In the genomic region with DNA sequence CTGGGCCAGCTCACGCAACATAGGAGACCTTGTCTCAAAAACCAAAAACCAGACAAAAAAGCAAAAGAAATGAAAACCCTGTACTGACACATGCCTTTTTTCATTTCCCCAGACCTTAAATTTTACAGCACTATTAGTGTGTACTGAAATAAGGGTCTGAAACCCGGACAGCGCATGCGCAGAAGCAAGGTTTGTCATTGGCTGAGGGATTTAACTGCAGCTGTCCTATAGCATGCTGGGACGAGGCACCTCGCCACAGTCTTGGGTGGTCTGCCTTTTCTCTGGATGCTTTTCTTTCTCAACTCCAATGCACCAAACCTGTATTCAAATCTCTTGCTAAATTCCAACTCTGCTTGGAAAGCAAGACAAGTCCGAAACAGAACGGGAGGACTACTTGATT, we compare ENCODE assay signal across 26 mouse cellular contexts. TPM values are rescaled to one million over a fixed set of nuclear protein-coding genes. Genes with fewer than 3 reads are reported as not detected.
"Had no signal": no experiment of that assay in that cellular context is flagged by ENCODE, and none has a peak within 500 bp of the region (broad histone marks: within the 10 kb centered on the region; RNA-seq: fewer than 3 reads in every experiment).

No protein-coding gene starts in this region.

- H3K27ac ChIP-seq: liver, embryonic 14.5 days; midbrain, embryonic 10.5 days; neural tube, embryonic 13.5 days; neural tube, embryonic 15.5 days had no signal

- H3K9me3 ChIP-seq: midbrain, embryonic 10.5 days; neural tube, embryonic 13.5 days; neural tube, embryonic 15.5 days had no signal

- H3K27me3 ChIP-seq: neural tube, embryonic 13.5 days; neural tube, embryonic 15.5 days had no signal

- H3K4me2 ChIP-seq: lung, embryonic 14.5 days; neural tube, embryonic 13.5 days; neural tube, embryonic 15.5 days had no signal

- DNase-seq: lung, adult 18-20 months; lung, embryonic 14.5 days; lung, postnatal 10 days; lung, postnatal 4 days; midbrain, embryonic 14.5 days; right cerebral cortex, postnatal 25 days; right cerebral cortex, postnatal 4 days; spleen, adult 18-20 months; thymus, adult 18-20 months; thymus, postnatal 14 days; thymus, postnatal 36 days had no signal

- ATAC-seq: midbrain, embryonic 16.5 days had no signal

- H3K9ac ChIP-seq: liver, embryonic 14.5 days; lung, embryonic 14.5 days; neural tube, embryonic 13.5 days; neural tube, embryonic 15.5 days had no signal

- H3K36me3 ChIP-seq: midbrain, embryonic 10.5 days; neural tube, embryonic 13.5 days; neural tube, embryonic 15.5 days had no signal

- H3K4me3 ChIP-seq: midbrain, embryonic 10.5 days; myocyte; neural tube, embryonic 13.5 days; neural tube, embryonic 15.5 days had no signal

RNA-seq across cellular contexts. Expression of gene Gm17545, which starts 24.9 kb away (rescaled TPM):
- total RNA-seq: megakaryocyte, adult 5-6 weeks; megakaryocyte-erythroid progenitor cell, adult 5-6 weeks had no signal
- polyA plus RNA-seq: liver, embryonic 14.5 days; liver, embryonic 16.5 days; lung, embryonic 14.5 days; lung, embryonic 16.5 days; midbrain, embryonic 10.5 days; midbrain, embryonic 14.5 days; midbrain, embryonic 16.5 days; myocyte; neural tube, embryonic 11.5 days; neural tube, embryonic 13.5 days; neural tube, embryonic 15.5 days; small intestine, adult 2 months; stomach, embryonic 14.5 days; stomach, embryonic 16.5 days; thymus, postnatal 0 days had no signal
